Mouse (Mus musculus) urinary bladder, adult 2 months (tissue): ENCODE results near the gene Ezh1. TPM values are rescaled to one million over a fixed set of nuclear protein-coding genes. Genes with fewer than 3 reads are reported as not detected.
"Not testable (repeated sequence)": the region's sequence is repeated elsewhere in the genome, so short reads cannot be mapped to it uniquely, and the experiment has no call there.

ENCODE experiments used
- DNase-seq: peaks from one replicate; pipeline ENCODE4 v3.0.0; 2022; ENCODE audit warnings: low spot score
- polyA plus RNA-seq: library from polyadenylated mRNA; depleted of rRNA; stranded (reverse); fragments of >200 nt; gene quantifications from 2 replicates; pipeline ENCODE4 v1.2.3, GENCODE M21; 2012

Ezh1 gene
- polyA plus RNA-seq, 1 experiment = 45.0 TPM

GRCm38 (mm10) chr11:101169301-101170107, 56.8 kb downstream of the Ezh1 start:
- peak; percentile 42 for DNase-seq

GRCm38 (mm10) chr11:101168301-101168980, 57.8 kb downstream of the Ezh1 start:
- no peak for DNase-seq

- DNase-seq = no peak
Measured at GRCm38 (mm10) chr11:101167963-101168300, 58.3 kb downstream of the Ezh1 start.

- DNase-seq = no peak
Measured at GRCm38 (mm10) chr11:101167211-101167962, 58.9 kb downstream of the Ezh1 start.

GRCm38 (mm10) chr11:101166357-101166756, 59.9 kb downstream of the Ezh1 start:
- peak; percentile 25 for DNase-seq

- DNase-seq = no peak
Measured at GRCm38 (mm10) chr11:101164677-101165580, 61.3 kb downstream of the Ezh1 start.

GRCm38 (mm10) chr11:101164351-101164665, 62.0 kb downstream of the Ezh1 start:
- no peak for DNase-seq

GRCm38 (mm10) chr11:101163476-101164350, 62.5 kb downstream of the Ezh1 start:
- no peak for DNase-seq

- DNase-seq = no peak
Measured at GRCm38 (mm10) chr11:101162772-101163171, 63.5 kb downstream of the Ezh1 start.

GRCm38 (mm10) chr11:101162301-101162700, 64.0 kb downstream of the Ezh1 start:
- no peak for DNase-seq

GRCm38 (mm10) chr11:101161551-101161950, 64.7 kb downstream of the Ezh1 start:
- no peak for DNase-seq

- DNase-seq = not testable (repeated sequence)
Measured at GRCm38 (mm10) chr11:101160981-101161505, 65.2 kb downstream of the Ezh1 start.

- not testable (repeated sequence) for DNase-seq
Measured at GRCm38 (mm10) chr11:101160151-101160550, 66.1 kb downstream of the Ezh1 start.

GRCm38 (mm10) chr11:101155728-101156371, 70.4 kb downstream of the Ezh1 start, which contains the start of gene Tubg2:
TSS of gene Tubg2 (plus strand) at chr11:101155907.
- DNase-seq = no peak

GRCm38 (mm10) chr11:101155151-101155550, 71.1 kb downstream of the Ezh1 start:
- DNase-seq = no peak

- no peak for DNase-seq
Measured at GRCm38 (mm10) chr11:101154648-101155047, 71.6 kb downstream of the Ezh1 start.

GRCm38 (mm10) chr11:101152825-101153224, 73.4 kb downstream of the Ezh1 start:
- DNase-seq = no peak

GRCm38 (mm10) chr11:101151063-101151462, 75.2 kb downstream of the Ezh1 start:
- no peak for DNase-seq

- no peak for DNase-seq
Measured at GRCm38 (mm10) chr11:101149178-101150105, 76.8 kb downstream of the Ezh1 start.
